Mouse (Mus musculus): Measurements from ENCODE around the gene Erich3. TPM values are rescaled to one million over a fixed set of nuclear protein-coding genes. Genes with fewer than 3 reads are reported as not detected.

Erich3 gene
- polyA plus RNA-seq, 1 experiment from 2014 or later: 0.05 TPM

GRCm38 (mm10) chr3:154698907-154699306 lies 35.2 kb downstream of the Erich3 start:
- WGBS: 39% methylated on average over 5 of the region's 5 CpGs
- H3K9ac ChIP-seq (ENCODE audit: low read length): no peak overlapping the region
- no peak overlapping the region for H3K4me2 ChIP-seq (replicated peaks; ENCODE audit: low read depth)
- ATAC-seq (ENCODE audit: low FRiP score, low TSS enrichment) (no peak), DNase-seq (ENCODE audit: low spot score) (no peak)
- TF ChIP-seq CTCF (IDR thresholded peaks at IDR 0.05; ENCODE audit: low read depth) (no peak), EP300 (optimal IDR thresholded peaks at IDR 0.05) (no peak)
- H3K27me3 ChIP-seq (ENCODE audit: control insufficient read depth, insufficient read depth, low read length): no peaks in the 10 kb centered on the region
- no peaks in the 10 kb centered on the region for H3K9me3 ChIP-seq (ENCODE audit: control insufficient read depth, low read length)
- H3K36me3 ChIP-seq (ENCODE audit: control insufficient read depth, insufficient read depth, low read length): no peaks in the 10 kb centered on the region
- H3K27ac ChIP-seq (replicated peaks): no peak overlapping the region
- H3K4me3 ChIP-seq (ENCODE audit: low read depth, low read length): no peak overlapping the region
- H3K4me1 ChIP-seq (replicated peaks; ENCODE audit: control insufficient read depth, insufficient read depth): no peaks in the 10 kb centered on the region

- 67% methylated on average over 3 of the region's 3 CpGs for WGBS
- Histone ChIP-seq H3K4me3 (ENCODE audit: low read depth, low read length) (no peak overlapping the region), H3K27me3 (ENCODE audit: control insufficient read depth, insufficient read depth, low read length) (no peaks in the 10 kb centered on the region), H3K9ac (ENCODE audit: low read length) (no peak overlapping the region), H3K9me3 (ENCODE audit: control insufficient read depth, low read length) (no peaks in the 10 kb centered on the region), H3K4me2 (replicated peaks; ENCODE audit: low read depth) (no peak overlapping the region), H3K4me1 (replicated peaks; ENCODE audit: control insufficient read depth, insufficient read depth) (no peaks in the 10 kb centered on the region), H3K36me3 (ENCODE audit: control insufficient read depth, insufficient read depth, low read length) (no peaks in the 10 kb centered on the region), H3K27ac (replicated peaks) (no peak overlapping the region)
- TF ChIP-seq EP300 (optimal IDR thresholded peaks at IDR 0.05): no peak
- no peak for TF ChIP-seq CTCF (IDR thresholded peaks at IDR 0.05; ENCODE audit: low read depth)
- no peak for DNase-seq (ENCODE audit: low spot score)
- ATAC-seq (ENCODE audit: low FRiP score, low TSS enrichment): no peak
Measured at GRCm38 (mm10) chr3:154700296-154700695, 36.6 kb downstream of the Erich3 start.

GRCm38 (mm10) chr3:154700735-154701134 lies 37.1 kb downstream of the Erich3 start:
- H3K9ac ChIP-seq (ENCODE audit: low read length): no peak overlapping the region
- no peak overlapping the region for H3K27ac ChIP-seq (replicated peaks)
- no peaks in the 10 kb centered on the region for H3K27me3 ChIP-seq (ENCODE audit: control insufficient read depth, insufficient read depth, low read length)
- no peaks in the 10 kb centered on the region for H3K36me3 ChIP-seq (ENCODE audit: control insufficient read depth, insufficient read depth, low read length)
- TF ChIP-seq CTCF (IDR thresholded peaks at IDR 0.05; ENCODE audit: low read depth) (no peak), EP300 (optimal IDR thresholded peaks at IDR 0.05) (no peak)
- no peaks in the 10 kb centered on the region for H3K4me1 ChIP-seq (replicated peaks; ENCODE audit: control insufficient read depth, insufficient read depth)
- ATAC-seq (ENCODE audit: low FRiP score, low TSS enrichment) (no peak), DNase-seq (ENCODE audit: low spot score) (no peak)
- H3K4me2 ChIP-seq (replicated peaks; ENCODE audit: low read depth): no peak overlapping the region
- no peaks in the 10 kb centered on the region for H3K9me3 ChIP-seq (ENCODE audit: control insufficient read depth, low read length)
- no peak overlapping the region for H3K4me3 ChIP-seq (ENCODE audit: low read depth, low read length)
- WGBS: 47% methylated on average over 2 of the region's 2 CpGs

- Histone ChIP-seq H3K36me3 (ENCODE audit: control insufficient read depth, insufficient read depth, low read length) (no peaks in the 10 kb centered on the region), H3K9ac (ENCODE audit: low read length) (no peak overlapping the region), H3K27me3 (ENCODE audit: control insufficient read depth, insufficient read depth, low read length) (no peaks in the 10 kb centered on the region), H3K27ac (replicated peaks) (no peak overlapping the region), H3K4me3 (ENCODE audit: low read depth, low read length) (no peak overlapping the region), H3K9me3 (ENCODE audit: control insufficient read depth, low read length) (no peaks in the 10 kb centered on the region), H3K4me2 (replicated peaks; ENCODE audit: low read depth) (no peak overlapping the region), H3K4me1 (replicated peaks; ENCODE audit: control insufficient read depth, insufficient read depth) (no peaks in the 10 kb centered on the region)
- 78% methylated on average over 6 of the region's 6 CpGs for WGBS
- DNase-seq (ENCODE audit: low spot score) (no peak), ATAC-seq (ENCODE audit: low FRiP score, low TSS enrichment) (no peak)
- TF ChIP-seq EP300 (optimal IDR thresholded peaks at IDR 0.05) (no peak), CTCF (IDR thresholded peaks at IDR 0.05; ENCODE audit: low read depth) (no peak)
Measured at GRCm38 (mm10) chr3:154704755-154705154, 41.1 kb downstream of the Erich3 start.

GRCm38 (mm10) chr3:154708150-154708549 lies 44.5 kb downstream of the Erich3 start:
- H3K9ac ChIP-seq (ENCODE audit: low read length): no peak overlapping the region
- H3K27me3 ChIP-seq (ENCODE audit: control insufficient read depth, insufficient read depth, low read length): no peaks in the 10 kb centered on the region

GRCm38 (mm10) chr3:154723198-154723597 lies 59.5 kb downstream of the Erich3 start:
- WGBS: 23% methylated on average over 7 of the region's 7 CpGs
- Histone ChIP-seq H3K9me3 (ENCODE audit: control insufficient read depth, low read length) (no peaks in the 10 kb centered on the region), H3K36me3 (ENCODE audit: control insufficient read depth, insufficient read depth, low read length) (no peaks in the 10 kb centered on the region), H3K27ac (replicated peaks) (no peak overlapping the region), H3K27me3 (ENCODE audit: control insufficient read depth, insufficient read depth, low read length) (no peaks in the 10 kb centered on the region), H3K4me1 (replicated peaks; ENCODE audit: control insufficient read depth, insufficient read depth) (0 out of 2 replicates have a peak, but pooled peaks cover 4% of the 10 kb centered on the region), H3K4me2 (replicated peaks; ENCODE audit: low read depth) (no peak overlapping the region), H3K9ac (ENCODE audit: low read length) (no peak overlapping the region), H3K4me3 (ENCODE audit: low read depth, low read length) (no peak overlapping the region)
- ATAC-seq (ENCODE audit: low FRiP score, low TSS enrichment): peak; percentile 90
- DNase-seq (ENCODE audit: low spot score): peak; percentile 80
- TF ChIP-seq EP300 (optimal IDR thresholded peaks at IDR 0.05): no peak
- peak; percentile 31 for TF ChIP-seq CTCF (IDR thresholded peaks at IDR 0.05; ENCODE audit: low read depth)

More at GRCm38 (mm10) chr3:154708150-154708549, 44.5 kb downstream of the Erich3 start:
- WGBS: 78% methylated on average over 3 of the region's 3 CpGs
- Histone ChIP-seq H3K9me3 (ENCODE audit: control insufficient read depth, low read length) (no peaks in the 10 kb centered on the region), H3K27ac (replicated peaks) (no peak overlapping the region), H3K4me2 (replicated peaks; ENCODE audit: low read depth) (no peak overlapping the region), H3K36me3 (ENCODE audit: control insufficient read depth, insufficient read depth, low read length) (no peaks in the 10 kb centered on the region), H3K4me1 (replicated peaks; ENCODE audit: control insufficient read depth, insufficient read depth) (no peaks in the 10 kb centered on the region), H3K4me3 (ENCODE audit: low read depth, low read length) (no peak overlapping the region)
- no peak for TF ChIP-seq CTCF (IDR thresholded peaks at IDR 0.05; ENCODE audit: low read depth)
- ATAC-seq (ENCODE audit: low FRiP score, low TSS enrichment) (no peak), DNase-seq (ENCODE audit: low spot score) (no peak)
